Mouse (Mus musculus): Measurements from ENCODE around the gene Vstm4. TPM values are rescaled to one million over a fixed set of nuclear protein-coding genes. Genes with fewer than 3 reads are reported as not detected.

Vstm4 gene
- 4.8 and 5.5 TPM in 2 replicates for polyA plus RNA-seq (2014; fragmentation: Nextera tagmentation; extraction: Ambion mirVana)

GRCm38 (mm10) chr14:32856681-32857328 lies at the start of gene Vstm4:
Vstm4 (plus strand) TSS chr14:32856756.
- WGBS = 1% methylated on average over 68 of the region's 68 CpGs
- peaks cover 12% of the 10 kb centered on the region for H3K4me1 ChIP-seq (replicated peaks; ENCODE audit: control insufficient read depth, insufficient read depth, low read length)
- ATAC-seq (replicated peaks; ENCODE audit: low FRiP score) = peak; percentile 66

DNA sequence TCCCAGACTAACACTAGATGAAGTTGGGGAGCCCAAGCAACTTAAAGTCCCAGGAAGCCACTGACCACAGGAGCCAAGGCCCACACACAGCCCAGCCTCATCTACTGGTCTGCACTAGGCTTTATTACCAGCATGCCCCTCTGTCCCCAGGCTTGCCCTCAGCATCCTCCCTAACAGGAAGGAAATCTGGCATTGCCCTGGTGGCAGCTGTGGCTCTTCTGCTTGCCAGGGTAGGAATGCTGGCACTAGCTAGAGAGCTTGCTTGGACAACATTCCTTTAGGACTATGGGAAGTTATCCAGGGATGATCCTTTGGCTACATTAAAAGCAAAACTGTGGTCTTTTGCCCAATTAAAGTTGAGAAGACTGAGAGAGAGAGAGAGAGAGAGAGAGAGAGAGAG lies 46.4 kb upstream of the Vstm4 start:
- no peak overlapping the region for H3K27ac ChIP-seq (ENCODE audit: low read depth, low read length)
- H3K4me3 ChIP-seq (ENCODE audit: low read depth, low read length) = no peak overlapping the region
- H3K4me2 ChIP-seq = no peak overlapping the region
- DNase-seq (ENCODE audit: low spot score) (no peak), ATAC-seq (replicated peaks; ENCODE audit: low FRiP score) (no peak)
- no peaks in the 10 kb centered on the region for H3K36me3 ChIP-seq (ENCODE audit: control insufficient read depth, insufficient read depth, low read length)
- no peaks in the 10 kb centered on the region for H3K9me3 ChIP-seq (ENCODE audit: control insufficient read depth, low read length)
- no peaks in the 10 kb centered on the region for H3K27me3 ChIP-seq (replicated peaks; ENCODE audit: control insufficient read depth, insufficient read depth, low read length)
- no peaks in the 10 kb centered on the region for H3K4me1 ChIP-seq (replicated peaks; ENCODE audit: control insufficient read depth, insufficient read depth, low read length)
- no peak overlapping the region for H3K9ac ChIP-seq (ENCODE audit: low read depth, low read length)

More at GRCm38 (mm10) chr14:32856681-32857328, at the start of gene Vstm4:
- H3K36me3 ChIP-seq (ENCODE audit: control insufficient read depth, insufficient read depth, low read length) = no peaks in the 10 kb centered on the region
- H3K4me2 ChIP-seq = peak within 1 kb of the TSS; percentile 72
- H3K9ac ChIP-seq (ENCODE audit: low read depth, low read length) = peak within 1 kb of the TSS; percentile 63
- DNase-seq (ENCODE audit: low spot score) = peak; percentile 56
- no peaks in the 10 kb centered on the region for H3K9me3 ChIP-seq (ENCODE audit: control insufficient read depth, low read length)
- H3K4me3 ChIP-seq (ENCODE audit: low read depth, low read length) = peak within 1 kb of the TSS; percentile 51
- H3K27ac ChIP-seq (ENCODE audit: low read depth, low read length) = no peak within 1 kb of the TSS
- H3K27me3 ChIP-seq (replicated peaks; ENCODE audit: control insufficient read depth, insufficient read depth, low read length) = peaks cover 22% of the 10 kb centered on the region

GRCm38 (mm10) chr14:32812429-32812828 lies 44.1 kb upstream of the Vstm4 start:
- no peaks in the 10 kb centered on the region for H3K4me1 ChIP-seq (replicated peaks; ENCODE audit: control insufficient read depth, insufficient read depth, low read length)
- H3K27ac ChIP-seq (ENCODE audit: low read depth, low read length) = no peak overlapping the region
- H3K9ac ChIP-seq (ENCODE audit: low read depth, low read length) = no peak overlapping the region
- no peak overlapping the region for H3K4me2 ChIP-seq
- DNase-seq (ENCODE audit: low spot score) = no peak
- no peak overlapping the region for H3K4me3 ChIP-seq (ENCODE audit: low read depth, low read length)
- H3K36me3 ChIP-seq (ENCODE audit: control insufficient read depth, insufficient read depth, low read length) = no peaks in the 10 kb centered on the region
- no peaks in the 10 kb centered on the region for H3K27me3 ChIP-seq (replicated peaks; ENCODE audit: control insufficient read depth, insufficient read depth, low read length)
- no peaks in the 10 kb centered on the region for H3K9me3 ChIP-seq (ENCODE audit: control insufficient read depth, low read length)
- 53% methylated on average over 6 of the region's 6 CpGs for WGBS
- ATAC-seq (replicated peaks; ENCODE audit: low FRiP score) = no peak

- DNase-seq (ENCODE audit: low spot score) = no peak
- Histone ChIP-seq H3K4me2 (no peak overlapping the region), H3K36me3 (ENCODE audit: control insufficient read depth, insufficient read depth, low read length) (no peaks in the 10 kb centered on the region), H3K9ac (ENCODE audit: low read depth, low read length) (no peak overlapping the region), H3K9me3 (ENCODE audit: control insufficient read depth, low read length) (no peaks in the 10 kb centered on the region), H3K27me3 (replicated peaks; ENCODE audit: control insufficient read depth, insufficient read depth, low read length) (no peaks in the 10 kb centered on the region), H3K27ac (ENCODE audit: low read depth, low read length) (no peak overlapping the region), H3K4me3 (ENCODE audit: low read depth, low read length) (no peak overlapping the region), H3K4me1 (replicated peaks; ENCODE audit: control insufficient read depth, insufficient read depth, low read length) (no peaks in the 10 kb centered on the region)
- 60% methylated on average over 4 of the region's 4 CpGs for WGBS
- ATAC-seq (replicated peaks; ENCODE audit: low FRiP score) = no peak
Observed at GRCm38 (mm10) chr14:32814961-32815360, 41.6 kb upstream of the Vstm4 start.

DNA sequence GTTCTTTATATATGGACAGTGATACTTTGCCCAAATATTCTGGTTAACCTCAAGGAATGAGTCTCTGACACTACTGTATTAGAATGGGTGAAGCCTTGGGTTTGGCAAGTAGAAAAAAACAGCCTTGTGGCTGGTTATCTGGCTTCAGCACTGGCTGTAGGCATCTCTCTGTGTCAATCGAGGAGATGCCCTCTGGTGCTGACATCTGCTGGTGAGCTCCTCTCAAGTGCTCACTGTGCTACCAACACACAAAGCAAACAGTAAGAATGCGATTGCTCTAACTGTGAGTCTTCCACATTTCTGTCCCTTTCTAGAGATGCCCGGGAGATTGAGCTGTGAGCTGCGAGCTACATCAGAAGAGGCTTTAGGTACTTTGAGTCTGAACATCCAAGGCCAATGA lies 40.0 kb upstream of the Vstm4 start:
- H3K9me3 ChIP-seq (ENCODE audit: control insufficient read depth, low read length) = no peaks in the 10 kb centered on the region
- no peak overlapping the region for H3K4me2 ChIP-seq
- 67% methylated on average over 4 of the region's 4 CpGs for WGBS
- H3K27ac ChIP-seq (ENCODE audit: low read depth, low read length) = no peak overlapping the region
- H3K36me3 ChIP-seq (ENCODE audit: control insufficient read depth, insufficient read depth, low read length) = no peaks in the 10 kb centered on the region
- H3K4me1 ChIP-seq (replicated peaks; ENCODE audit: control insufficient read depth, insufficient read depth, low read length) = no peaks in the 10 kb centered on the region
- H3K27me3 ChIP-seq (replicated peaks; ENCODE audit: control insufficient read depth, insufficient read depth, low read length) = no peaks in the 10 kb centered on the region
- ATAC-seq (replicated peaks; ENCODE audit: low FRiP score) (no peak), DNase-seq (ENCODE audit: low spot score) (no peak)
- no peak overlapping the region for H3K4me3 ChIP-seq (ENCODE audit: low read depth, low read length)
- H3K9ac ChIP-seq (ENCODE audit: low read depth, low read length) = no peak overlapping the region

DNA sequence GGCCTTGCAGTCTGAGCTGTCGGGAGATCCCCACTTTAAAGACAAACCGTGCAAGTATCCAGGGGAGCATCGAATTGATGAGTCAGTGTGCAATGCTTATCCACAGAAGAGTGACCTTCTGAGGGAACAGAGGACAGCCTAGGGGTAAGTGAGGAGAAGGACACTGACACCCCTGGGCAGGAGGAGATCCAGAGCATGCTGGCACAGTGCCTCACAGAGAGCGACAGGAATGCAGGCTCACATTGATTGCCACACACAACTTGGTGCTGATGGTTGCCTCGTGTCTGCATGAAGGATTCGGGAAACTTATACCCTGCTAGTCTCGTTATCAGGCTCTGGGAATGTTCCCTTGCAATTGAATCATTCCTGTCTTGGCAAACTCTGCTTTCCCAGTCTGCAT lies 39.3 kb upstream of the Vstm4 start:
- Histone ChIP-seq H3K27ac (ENCODE audit: low read depth, low read length) (no peak overlapping the region), H3K9ac (ENCODE audit: low read depth, low read length) (no peak overlapping the region), H3K27me3 (replicated peaks; ENCODE audit: control insufficient read depth, insufficient read depth, low read length) (no peaks in the 10 kb centered on the region), H3K4me2 (no peak overlapping the region), H3K36me3 (ENCODE audit: control insufficient read depth, insufficient read depth, low read length) (no peaks in the 10 kb centered on the region), H3K4me3 (ENCODE audit: low read depth, low read length) (no peak overlapping the region), H3K4me1 (replicated peaks; ENCODE audit: control insufficient read depth, insufficient read depth, low read length) (no peaks in the 10 kb centered on the region), H3K9me3 (ENCODE audit: control insufficient read depth, low read length) (no peaks in the 10 kb centered on the region)
- no peak for DNase-seq (ENCODE audit: low spot score)
- ATAC-seq (replicated peaks; ENCODE audit: low FRiP score) = no peak
- 64% methylated on average over 7 of the region's 7 CpGs for WGBS

- no peaks in the 10 kb centered on the region for H3K27me3 ChIP-seq (replicated peaks; ENCODE audit: control insufficient read depth, insufficient read depth, low read length)
- WGBS = 62% methylated on average over 1 of the region's 1 CpGs
- no peak overlapping the region for H3K4me3 ChIP-seq (ENCODE audit: low read depth, low read length)
- no peak overlapping the region for H3K27ac ChIP-seq (ENCODE audit: low read depth, low read length)
- DNase-seq (ENCODE audit: low spot score) = no peak
- H3K9me3 ChIP-seq (ENCODE audit: control insufficient read depth, low read length) = no peaks in the 10 kb centered on the region
- no peaks in the 10 kb centered on the region for H3K4me1 ChIP-seq (replicated peaks; ENCODE audit: control insufficient read depth, insufficient read depth, low read length)
- no peak for ATAC-seq (replicated peaks; ENCODE audit: low FRiP score)
- no peaks in the 10 kb centered on the region for H3K36me3 ChIP-seq (ENCODE audit: control insufficient read depth, insufficient read depth, low read length)
- H3K4me2 ChIP-seq = no peak overlapping the region
- H3K9ac ChIP-seq (ENCODE audit: low read depth, low read length) = no peak overlapping the region
Observed at GRCm38 (mm10) chr14:32819297-32819696, 37.3 kb upstream of the Vstm4 start.

- no peaks in the 10 kb centered on the region for H3K9me3 ChIP-seq (ENCODE audit: control insufficient read depth, low read length)
- no peak for DNase-seq (ENCODE audit: low spot score)
- H3K9ac ChIP-seq (ENCODE audit: low read depth, low read length) = no peak overlapping the region
- no peak overlapping the region for H3K27ac ChIP-seq (ENCODE audit: low read depth, low read length)
- 81% methylated on average over 4 of the region's 4 CpGs for WGBS
- H3K27me3 ChIP-seq (replicated peaks; ENCODE audit: control insufficient read depth, insufficient read depth, low read length) = no peaks in the 10 kb centered on the region; the same call in 1 of the 2 replicates
- H3K4me1 ChIP-seq (replicated peaks; ENCODE audit: control insufficient read depth, insufficient read depth, low read length) = peaks cover 13% of the 10 kb centered on the region
- no peaks in the 10 kb centered on the region for H3K36me3 ChIP-seq (ENCODE audit: control insufficient read depth, insufficient read depth, low read length)
- no peak overlapping the region for H3K4me3 ChIP-seq (ENCODE audit: low read depth, low read length)
- H3K4me2 ChIP-seq = no peak overlapping the region
- no peak for ATAC-seq (replicated peaks; ENCODE audit: low FRiP score)
Observed at GRCm38 (mm10) chr14:32822812-32823211, 33.7 kb upstream of the Vstm4 start.

DNA sequence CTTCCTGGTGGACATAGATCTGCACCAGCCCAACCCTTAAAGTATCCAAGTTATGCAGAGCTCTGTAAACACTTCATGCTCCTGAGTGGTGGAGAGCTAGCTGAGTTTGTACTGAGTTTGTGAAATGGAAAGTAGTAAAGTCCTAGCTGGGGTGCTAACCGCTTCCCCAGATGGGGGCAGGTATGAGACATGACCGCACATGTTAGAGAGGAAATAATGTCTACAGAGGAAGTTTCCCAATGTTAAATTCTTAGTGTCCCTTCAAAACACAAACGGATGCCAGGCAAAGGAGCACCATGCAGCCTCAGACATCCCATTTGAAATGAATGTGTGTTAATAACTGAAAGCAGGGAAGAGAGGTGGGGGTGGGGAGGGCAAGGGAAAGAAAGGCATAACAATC lies 32.7 kb upstream of the Vstm4 start:
- H3K4me3 ChIP-seq (ENCODE audit: low read depth, low read length) = no peak overlapping the region
- ATAC-seq (replicated peaks; ENCODE audit: low FRiP score) (no peak), DNase-seq (ENCODE audit: low spot score) (no peak)
- H3K27me3 ChIP-seq (replicated peaks; ENCODE audit: control insufficient read depth, insufficient read depth, low read length) = no peaks in the 10 kb centered on the region; the same call in 1 of the 2 replicates
- H3K4me1 ChIP-seq (replicated peaks; ENCODE audit: control insufficient read depth, insufficient read depth, low read length) = peaks cover 18% of the 10 kb centered on the region
- H3K4me2 ChIP-seq = no peak overlapping the region
- H3K9me3 ChIP-seq (ENCODE audit: control insufficient read depth, low read length) = no peaks in the 10 kb centered on the region
- WGBS = 72% methylated on average over 3 of the region's 3 CpGs
- H3K27ac ChIP-seq (ENCODE audit: low read depth, low read length) = no peak overlapping the region
- no peaks in the 10 kb centered on the region for H3K36me3 ChIP-seq (ENCODE audit: control insufficient read depth, insufficient read depth, low read length)
- no peak overlapping the region for H3K9ac ChIP-seq (ENCODE audit: low read depth, low read length)
